Mouse (Mus musculus): ENCODE results near the gene Olfr92. TPM values are rescaled to one million over a fixed set of nuclear protein-coding genes. Genes with fewer than 3 reads are reported as not detected.

Olfr92 gene
- polyA plus RNA-seq, 1 experiment from 2014 or later, result not detected

Other genes starting within 250 kb of the Olfr92 start
- gene Trim40, start 230.0 kb downstream of the Olfr92 start, polyA plus RNA-seq (2014; fragmentation: Nextera tagmentation; extraction: Ambion mirVana), result not detected in 2 replicates
- not detected in 2 replicates for gene Trim31, start 222.0 kb downstream of the Olfr92 start, polyA plus RNA-seq (2014; fragmentation: Nextera tagmentation; extraction: Ambion mirVana)
- 0.24 and 0.75 TPM in 2 replicates for gene Rnf39, start 177.2 kb downstream of the Olfr92 start, polyA plus RNA-seq (2014; fragmentation: Nextera tagmentation; extraction: Ambion mirVana)
- gene Ppp1r11, start 168.3 kb downstream of the Olfr92 start, polyA plus RNA-seq (2014; fragmentation: Nextera tagmentation; extraction: Ambion mirVana), result 188 and 228 TPM in 2 replicates
- 78.3 and 87.9 TPM in 2 replicates for gene Znrd1, start 161.5 kb downstream of the Olfr92 start, polyA plus RNA-seq (2014; fragmentation: Nextera tagmentation; extraction: Ambion mirVana)
- 5.5 and 6.3 TPM in 2 replicates for gene Znrd1as, start 161.5 kb downstream of the Olfr92 start, polyA plus RNA-seq (2014; fragmentation: Nextera tagmentation; extraction: Ambion mirVana)
- 0.35 TPM in 1 of 2 replicates, not detected in the other for gene 2410137M14Rik, start 138.9 kb downstream of the Olfr92 start, polyA plus RNA-seq (2014; fragmentation: Nextera tagmentation; extraction: Ambion mirVana)
- gene H2-M5, start 130.6 kb downstream of the Olfr92 start, polyA plus RNA-seq (2014; fragmentation: Nextera tagmentation; extraction: Ambion mirVana), result 0.77 and 1.0 TPM in 2 replicates
- gene Zfp57, start 118.9 kb downstream of the Olfr92 start, polyA plus RNA-seq (2014; fragmentation: Nextera tagmentation; extraction: Ambion mirVana), result 199 and 268 TPM in 2 replicates
- 0.98 and 1.4 TPM in 2 replicates for gene Mog, start 96.7 kb downstream of the Olfr92 start, polyA plus RNA-seq (2014; fragmentation: Nextera tagmentation; extraction: Ambion mirVana)
- gene Gabbr1, start 74.1 kb downstream of the Olfr92 start, polyA plus RNA-seq (2014; fragmentation: Nextera tagmentation; extraction: Ambion mirVana), result 53.4 and 60.5 TPM in 2 replicates
- not detected in 2 replicates for gene Olfr90, start 31.6 kb downstream of the Olfr92 start, polyA plus RNA-seq (2014; fragmentation: Nextera tagmentation; extraction: Ambion mirVana)
- gene Olfr91, start 21.8 kb downstream of the Olfr92 start, polyA plus RNA-seq (2014; fragmentation: Nextera tagmentation; extraction: Ambion mirVana), result not detected in 2 replicates
- not detected in 2 replicates for gene Olfr93, start 41.4 kb upstream of the Olfr92 start, polyA plus RNA-seq (2014; fragmentation: Nextera tagmentation; extraction: Ambion mirVana)
- not detected in 2 replicates for gene Ubd, start 73.8 kb upstream of the Olfr92 start, polyA plus RNA-seq (2014; fragmentation: Nextera tagmentation; extraction: Ambion mirVana)
- gene Olfr94, start 80.9 kb upstream of the Olfr92 start, polyA plus RNA-seq (2014; fragmentation: Nextera tagmentation; extraction: Ambion mirVana), result not detected in 2 replicates
- not detected in 2 replicates for gene Olfr95, start 93.0 kb upstream of the Olfr92 start, polyA plus RNA-seq (2014; fragmentation: Nextera tagmentation; extraction: Ambion mirVana)
- gene Olfr96, start 100.1 kb upstream of the Olfr92 start, polyA plus RNA-seq (2014; fragmentation: Nextera tagmentation; extraction: Ambion mirVana), result not detected in 2 replicates
- gene Olfr97, start 117.2 kb upstream of the Olfr92 start, polyA plus RNA-seq (2014; fragmentation: Nextera tagmentation; extraction: Ambion mirVana), result not detected in 2 replicates
- not detected in 2 replicates for gene Olfr98, start 143.7 kb upstream of the Olfr92 start, polyA plus RNA-seq (2014; fragmentation: Nextera tagmentation; extraction: Ambion mirVana)
- 1.1 and 1.2 TPM in 2 replicates for gene H2-M3, start 150.1 kb upstream of the Olfr92 start, polyA plus RNA-seq (2014; fragmentation: Nextera tagmentation; extraction: Ambion mirVana)
- gene Olfr99, start 163.4 kb upstream of the Olfr92 start, polyA plus RNA-seq (2014; fragmentation: Nextera tagmentation; extraction: Ambion mirVana), result not detected in 2 replicates
- gene Olfr101, start 184.2 kb upstream of the Olfr92 start, polyA plus RNA-seq (2014; fragmentation: Nextera tagmentation; extraction: Ambion mirVana), result not detected in 2 replicates
- not detected in 2 replicates for gene Olfr102, start 197.0 kb upstream of the Olfr92 start, polyA plus RNA-seq (2014; fragmentation: Nextera tagmentation; extraction: Ambion mirVana)
- not detected in 2 replicates for gene Olfr103, start 219.6 kb upstream of the Olfr92 start, polyA plus RNA-seq (2014; fragmentation: Nextera tagmentation; extraction: Ambion mirVana)
- not detected in 2 replicates for gene Olfr104-ps, start 239.5 kb upstream of the Olfr92 start, polyA plus RNA-seq (2014; fragmentation: Nextera tagmentation; extraction: Ambion mirVana)